Mouse (Mus musculus) midbrain, embryonic 16.5 days (tissue): ENCODE data around the gene Traf3. TPM values are rescaled to one million over a fixed set of nuclear protein-coding genes. Genes with fewer than 3 reads are reported as not detected.
A peak's percentile ranks its signal among the peaks of the same experiment; 100 is the strongest.

Experiments used
- ATAC-seq: fragments of 200-750 bp; cut with Nextera tagmentation; 2 replicates; pipeline ENCODE4 v1.8.0; 2017; ENCODE audit warnings: moderate TSS enrichment
- H3K27ac ChIP-seq: fragments of 300-500 bp; sonication (generic); 2 replicates; pipeline ENCODE4 v1.5.1; 2014; ENCODE audit warnings: mild to moderate bottlenecking, low read length, mixed read lengths
- H3K27me3 ChIP-seq: fragments of 300-500 bp; sonication (generic); 2 replicates; pipeline ENCODE4 v1.6.1; 2014; ENCODE audit warnings: low read depth, low read length, mixed read lengths; ENCODE audit not compliant: control insufficient read depth, insufficient read depth
- H3K36me3 ChIP-seq: fragments of 300-500 bp; sonication (generic); 2 replicates; pipeline ENCODE4 v1.6.1; 2014; ENCODE audit warnings: mild to moderate bottlenecking, low read length, moderate library complexity, mixed read lengths; ENCODE audit not compliant: control insufficient read depth, insufficient read depth
- H3K4me1 ChIP-seq: fragments of 300-500 bp; sonication (generic); 2 replicates; pipeline ENCODE4 v1.6.1; 2014; ENCODE audit warnings: mild to moderate bottlenecking, low read length, mixed read lengths; ENCODE audit not compliant: control insufficient read depth, insufficient read depth
- H3K4me2 ChIP-seq: fragments of 300-500 bp; sonication (generic); 2 replicates; pipeline ENCODE4 v1.6.1; 2014; ENCODE audit warnings: mild to moderate bottlenecking, low read length, mixed read lengths
- H3K4me3 ChIP-seq: fragments of 300-500 bp; sonication (generic); 2 replicates; pipeline ENCODE4 v1.5.1; 2014; ENCODE audit warnings: low read depth, mild to moderate bottlenecking, low read length, moderate library complexity, mixed read lengths
- H3K9ac ChIP-seq: fragments of 300-500 bp; sonication (generic); 2 replicates; pipeline ENCODE4 v1.6.1; 2014; ENCODE audit warnings: low read depth, low read length, mixed read lengths
- H3K9me3 ChIP-seq: fragments of 300-500 bp; sonication (generic); replicated peaks from 2 replicates; pipeline ENCODE4 v1.6.1; 2014; ENCODE audit warnings: mild to moderate bottlenecking, low read length, mixed read lengths; ENCODE audit not compliant: control insufficient read depth, poor library complexity, severe bottlenecking
- WGBS: fragments of 180-500 bp; shearing (Covaris S2); extraction: QIAGEN DNeasy Blood & Tissue Kit; methylation state at CpG from one replicate; pipeline ENCODE4 v1.1.7; 2014; 5-methylcytosine and 5-hydroxymethylcytosine counted together
- polyA plus RNA-seq: library from polyadenylated mRNA; unstranded; fragments of >200 nt; fragmentation: Nextera tagmentation; extraction: Ambion mirVana; gene quantifications from 2 replicates; pipeline ENCODE4 v1.2.1, GENCODE M21; 2015

Traf3 gene
- polyA plus RNA-seq, 1 experiment from 2014 or later = 17.4 TPM

GRCm38 (mm10) chr12:111203945-111204344 lies 37.8 kb downstream of the Traf3 start:
- ATAC-seq = 0 out of 2 replicates have a peak, but pooled peaks have one; percentile 21
- H3K27me3 ChIP-seq = no peaks in the 10 kb centered on the region
- H3K9me3 ChIP-seq = no peaks in the 10 kb centered on the region
- no peaks in the 10 kb centered on the region for H3K36me3 ChIP-seq
- peaks cover 21% of the 10 kb centered on the region for H3K4me1 ChIP-seq
- 29% methylated on average over 3 of the region's 3 CpGs for WGBS
- H3K27ac ChIP-seq = peak overlapping the region; percentile 67
- H3K4me3 ChIP-seq = no peak overlapping the region
- H3K4me2 ChIP-seq = peak overlapping the region; percentile 27; the same call in 1 of the 2 replicates
- H3K9ac ChIP-seq = no peak overlapping the region

GRCm38 (mm10) chr12:111207641-111208040 lies 41.5 kb downstream of the Traf3 start:
- no peak overlapping the region for H3K27ac ChIP-seq
- H3K4me2 ChIP-seq = no peak overlapping the region
- H3K27me3 ChIP-seq = no peaks in the 10 kb centered on the region
- no peak overlapping the region for H3K9ac ChIP-seq
- no peaks in the 10 kb centered on the region for H3K9me3 ChIP-seq
- H3K4me1 ChIP-seq = peaks cover 22% of the 10 kb centered on the region
- no peak overlapping the region for H3K4me3 ChIP-seq
- ATAC-seq = no peak
- no peaks in the 10 kb centered on the region for H3K36me3 ChIP-seq
- WGBS = 90% methylated on average over 3 of the region's 3 CpGs

GRCm38 (mm10) chr12:111211729-111212128 lies 45.6 kb downstream of the Traf3 start:
- no peaks in the 10 kb centered on the region for H3K9me3 ChIP-seq
- H3K4me1 ChIP-seq = peaks cover 5% of the 10 kb centered on the region; the same call in 1 of the 2 replicates
- no peak overlapping the region for H3K27ac ChIP-seq
- H3K4me2 ChIP-seq = no peak overlapping the region
- H3K9ac ChIP-seq = no peak overlapping the region
- WGBS = 60% methylated on average over 5 of the region's 5 CpGs
- no peaks in the 10 kb centered on the region for H3K36me3 ChIP-seq
- no peak overlapping the region for H3K4me3 ChIP-seq
- ATAC-seq = no peak
- no peaks in the 10 kb centered on the region for H3K27me3 ChIP-seq

- Histone ChIP-seq H3K9ac (no peak overlapping the region), H3K9me3 (peaks cover 3% of the 10 kb centered on the region; the same call in 1 of the 2 replicates), H3K36me3 (peaks cover 17% of the 10 kb centered on the region), H3K27ac (no peak overlapping the region), H3K27me3 (no peaks in the 10 kb centered on the region), H3K4me2 (no peak overlapping the region), H3K4me3 (no peak overlapping the region), H3K4me1 (no peaks in the 10 kb centered on the region)
- no peak for ATAC-seq
- WGBS = 98% methylated on average over 6 of the region's 6 CpGs
These were observed 52.7 kb downstream of the Traf3 start for GRCm38 (mm10) chr12:111218867-111219266.

GRCm38 (mm10) chr12:111225197-111225780 lies 59.1 kb downstream of the Traf3 start:
- H3K4me2 ChIP-seq = no peak overlapping the region
- H3K9ac ChIP-seq = no peak overlapping the region
- H3K4me1 ChIP-seq = no peaks in the 10 kb centered on the region
- H3K4me3 ChIP-seq = no peak overlapping the region
- ATAC-seq = no peak
- no peaks in the 10 kb centered on the region for H3K27me3 ChIP-seq
- no peak overlapping the region for H3K27ac ChIP-seq
- H3K36me3 ChIP-seq = peaks cover 17% of the 10 kb centered on the region
- WGBS = 78% methylated on average over 10 of the region's 10 CpGs
- peaks cover 3% of the 10 kb centered on the region; the same call in 1 of the 2 replicates for H3K9me3 ChIP-seq

GRCm38 (mm10) chr12:111227410-111227809 lies 61.2 kb downstream of the Traf3 start:
- H3K9me3 ChIP-seq = no peaks in the 10 kb centered on the region
- 81% methylated on average over 4 of the region's 4 CpGs for WGBS

GRCm38 (mm10) chr12:111228488-111228887 lies 62.3 kb downstream of the Traf3 start:
- no peak for ATAC-seq

More at GRCm38 (mm10) chr12:111227410-111227809, 61.2 kb downstream of the Traf3 start:
- peaks cover 2% of the 10 kb centered on the region for H3K36me3 ChIP-seq
- no peaks in the 10 kb centered on the region for H3K27me3 ChIP-seq
- H3K4me1 ChIP-seq = no peaks in the 10 kb centered on the region
- ATAC-seq = no peak
- H3K4me2 ChIP-seq = no peak overlapping the region
- no peak overlapping the region for H3K27ac ChIP-seq
- no peak overlapping the region for H3K4me3 ChIP-seq
- no peak overlapping the region for H3K9ac ChIP-seq

GRCm38 (mm10) chr12:111230793-111231192 lies 64.6 kb downstream of the Traf3 start:
- H3K36me3 ChIP-seq = no peaks in the 10 kb centered on the region
- no peak for ATAC-seq
- H3K27me3 ChIP-seq = no peaks in the 10 kb centered on the region
- no peak overlapping the region for H3K27ac ChIP-seq
- no peak overlapping the region for H3K9ac ChIP-seq
- no peaks in the 10 kb centered on the region for H3K4me1 ChIP-seq
- no peaks in the 10 kb centered on the region for H3K9me3 ChIP-seq
- 96% methylated on average over 2 of the region's 2 CpGs for WGBS
- H3K4me3 ChIP-seq = no peak overlapping the region
- no peak overlapping the region for H3K4me2 ChIP-seq

More at GRCm38 (mm10) chr12:111228488-111228887, 62.3 kb downstream of the Traf3 start:
- Histone ChIP-seq H3K4me2 (no peak overlapping the region), H3K4me1 (no peaks in the 10 kb centered on the region), H3K36me3 (no peaks in the 10 kb centered on the region), H3K27me3 (no peaks in the 10 kb centered on the region), H3K9me3 (no peaks in the 10 kb centered on the region), H3K27ac (no peak overlapping the region), H3K9ac (no peak overlapping the region), H3K4me3 (no peak overlapping the region)
- 97% methylated on average over 5 of the region's 5 CpGs for WGBS

- peaks cover 4% of the 10 kb centered on the region; the same call in 1 of the 2 replicates for H3K36me3 ChIP-seq
- H3K4me1 ChIP-seq = peaks cover 5% of the 10 kb centered on the region; the same call in 1 of the 2 replicates
- no peak for ATAC-seq
- H3K9ac ChIP-seq = no peak overlapping the region
- 94% methylated on average over 4 of the region's 4 CpGs for WGBS
- no peak overlapping the region for H3K4me2 ChIP-seq
- H3K27me3 ChIP-seq = no peaks in the 10 kb centered on the region
- no peak overlapping the region for H3K4me3 ChIP-seq
- no peak overlapping the region for H3K27ac ChIP-seq
- H3K9me3 ChIP-seq = no peaks in the 10 kb centered on the region
These were observed 67.6 kb downstream of the Traf3 start for GRCm38 (mm10) chr12:111233798-111234197.
